Mouse (Mus musculus) spleen, postnatal 10 days (tissue): ENCODE results near the gene Rabgap1l.

Experiments
- DNase-seq, 2 experiments: peaks; one replicate each; pipeline ENCODE4 v3.0.0; 2021 to 2022; ENCODE audit warnings: low spot score in 2 of 2

Rabgap1l gene

GRCm38 (mm10) chr1:160378367-160378766 is 414.6 kb downstream of the Rabgap1l start:
- no peak for DNase-seq

- DNase-seq, result peak in 1 of 2 experiments; percentile 33
Observed at GRCm38 (mm10) chr1:160377337-160378336, 415.4 kb downstream of the Rabgap1l start.

GRCm38 (mm10) chr1:160374490-160374889 is 418.5 kb downstream of the Rabgap1l start:
- DNase-seq, result no peak

- no peak for DNase-seq
Observed at GRCm38 (mm10) chr1:160373306-160373705, 419.7 kb downstream of the Rabgap1l start.

GRCm38 (mm10) chr1:160371696-160372095 is 421.3 kb downstream of the Rabgap1l start:
- no peak for DNase-seq

GRCm38 (mm10) chr1:160370552-160370951 is 422.5 kb downstream of the Rabgap1l start:
- DNase-seq, result no peak

- DNase-seq, result no peak
Observed at GRCm38 (mm10) chr1:160366615-160367014, 426.4 kb downstream of the Rabgap1l start.

GRCm38 (mm10) chr1:160357268-160357667 is 435.7 kb downstream of the Rabgap1l start:
- no peak for DNase-seq

GRCm38 (mm10) chr1:160353732-160354455 is 439.1 kb downstream of the Rabgap1l start:
- DNase-seq, result no peak

- no peak for DNase-seq
Observed at GRCm38 (mm10) chr1:160352309-160352708, 440.7 kb downstream of the Rabgap1l start.

GRCm38 (mm10) chr1:160351880-160352234 is 441.2 kb downstream of the Rabgap1l start:
- peak in 1 of 2 experiments; percentile 18 for DNase-seq

- DNase-seq, result no peak
Observed at GRCm38 (mm10) chr1:160351146-160351879, 441.7 kb downstream of the Rabgap1l start.

GRCm38 (mm10) chr1:160340653-160341052 is 452.4 kb downstream of the Rabgap1l start:
- DNase-seq, result no peak

GRCm38 (mm10) chr1:160339374-160339773 is 453.6 kb downstream of the Rabgap1l start:
- DNase-seq, result no peak

- no peak for DNase-seq
Observed at GRCm38 (mm10) chr1:160334791-160335190, 458.2 kb downstream of the Rabgap1l start.

- no peak for DNase-seq
Observed at GRCm38 (mm10) chr1:160330828-160331227, 462.2 kb downstream of the Rabgap1l start.

- no peak for DNase-seq
Observed at GRCm38 (mm10) chr1:160330222-160330621, 462.8 kb downstream of the Rabgap1l start.

GRCm38 (mm10) chr1:160329788-160330187 is 463.2 kb downstream of the Rabgap1l start:
- DNase-seq, result no peak

- no peak for DNase-seq
Observed at GRCm38 (mm10) chr1:160327531-160327930, 465.5 kb downstream of the Rabgap1l start.

- no peak for DNase-seq
Observed at GRCm38 (mm10) chr1:160325542-160325941, 467.5 kb downstream of the Rabgap1l start.

GRCm38 (mm10) chr1:160320690-160321089 is 472.3 kb downstream of the Rabgap1l start:
- DNase-seq, result no peak
